8 mouse cellular contexts compared by ENCODE assay signal in genomic region chrX:103981806-103982205, GRCm38 (mm10). TPM values are rescaled to one million over a fixed set of nuclear protein-coding genes. Genes with fewer than 3 reads are reported as not detected.
DNase-seq lines count a peak whose midpoint lies in the region; ATAC-seq and TF ChIP-seq lines count a peak whose summit lies in the region.

No protein-coding gene starts in this region.

- DNase-seq in lung, adult 2 months = no peak
- DNase-seq in lung, postnatal 10 days = no peak
- DNase-seq in embryonic facial prominence, embryonic 14.5 days (ENCODE audit: low spot score) = no peak
- DNase-seq in intestine, embryonic 14.5 days (ENCODE audit: low spot score) = no peak
- DNase-seq in gastrocnemius, postnatal 10 days = no peak
- no peak for DNase-seq in embryo, embryonic 10.5 days (ENCODE audit: low spot score)
- DNase-seq in ovary, postnatal 10 days (ENCODE audit: low spot score) = no peak

- peak overlapping the region; percentile 97 for H3K27ac ChIP-seq in embryonic facial prominence, embryonic 14.5 days (replicated peaks; ENCODE audit: low read depth, low read length)
- H3K27ac ChIP-seq in intestine, embryonic 14.5 days (ENCODE audit: low read depth) = peak overlapping the region; percentile 71

- no peak overlapping the region for H3K9ac ChIP-seq in embryonic facial prominence, embryonic 14.5 days (ENCODE audit: low read depth, low read length)
- no peak overlapping the region for H3K9ac ChIP-seq in intestine, embryonic 14.5 days (ENCODE audit: low read length)

- no peak for ATAC-seq in embryonic facial prominence, embryonic 14.5 days (ENCODE audit: low read depth)
- no peak for ATAC-seq in intestine, embryonic 14.5 days (replicated peaks; ENCODE audit: low FRiP score, low TSS enrichment, low read depth)

- H3K27me3 ChIP-seq in embryonic facial prominence, embryonic 14.5 days (replicated peaks; ENCODE audit: control insufficient read depth, insufficient read depth, low read length) = peaks cover 9% of the 10 kb centered on the region
- no peaks in the 10 kb centered on the region; the same call in none of the 2 replicates for H3K27me3 ChIP-seq in intestine, embryonic 14.5 days (replicated peaks; ENCODE audit: control insufficient read depth, insufficient read depth, low read length)
- no peaks in the 10 kb centered on the region for H3K27me3 ChIP-seq in myocyte (ENCODE audit: control insufficient read depth, insufficient read depth, insufficient read length)

- TF ChIP-seq POLR2A in lung, adult 2 months (IDR thresholded peaks at IDR 0.05; ENCODE audit: borderline replicate concordance, extremely low read depth, low read depth, low read length) = no peak
- TF ChIP-seq POLR2A in myocyte (IDR thresholded peaks at IDR 0.05; ENCODE audit: insufficient read length, low read depth) = no peak

- H3K4me2 ChIP-seq in embryonic facial prominence, embryonic 14.5 days (ENCODE audit: low read depth, low read length) = peak overlapping the region; percentile 47
- peak overlapping the region; percentile 44 for H3K4me2 ChIP-seq in intestine, embryonic 14.5 days (ENCODE audit: low read length)
- peak overlapping the region; percentile 70 for H3K4me2 ChIP-seq in myocyte (ENCODE audit: low read depth)

- H3K4me3 ChIP-seq in lung, adult 2 months (replicated peaks; ENCODE audit: extremely low read depth, low read depth, low read length) = peak overlapping the region; percentile 74
- peak overlapping the region; percentile 67 for H3K4me3 ChIP-seq in embryonic facial prominence, embryonic 14.5 days (ENCODE audit: low read depth, low read length)
- peak overlapping the region; percentile 61; the same call in 1 of the 2 replicates for H3K4me3 ChIP-seq in intestine, embryonic 14.5 days (ENCODE audit: low read depth, low read length)
- H3K4me3 ChIP-seq in myocyte = peak overlapping the region; percentile 79

- no peaks in the 10 kb centered on the region for H3K9me3 ChIP-seq in embryonic facial prominence, embryonic 14.5 days (ENCODE audit: control insufficient read depth, low read length)
- H3K9me3 ChIP-seq in intestine, embryonic 14.5 days (ENCODE audit: control insufficient read depth, low read length) = no peaks in the 10 kb centered on the region

- 68% methylated on average over 10 of the region's 10 CpGs for WGBS in lung, adult 2 months
- 77% methylated on average over 10 of the region's 10 CpGs for WGBS in embryonic facial prominence, embryonic 14.5 days
- WGBS in intestine, embryonic 14.5 days = 78% methylated on average over 10 of the region's 10 CpGs

- H3K4me1 ChIP-seq in lung, adult 2 months (ENCODE audit: control insufficient read depth, insufficient read depth, low read length) = no peaks in the 10 kb centered on the region
- H3K4me1 ChIP-seq in embryonic facial prominence, embryonic 14.5 days (ENCODE audit: control insufficient read depth, insufficient read depth, low read length) = no peaks in the 10 kb centered on the region
- no peaks in the 10 kb centered on the region for H3K4me1 ChIP-seq in intestine, embryonic 14.5 days (replicated peaks; ENCODE audit: control insufficient read depth, insufficient read depth, low read length)

- TF ChIP-seq CTCF in lung, adult 2 months (IDR thresholded peaks at IDR 0.05; ENCODE audit: insufficient read depth, low read length) = no peak

- H3K79me2 ChIP-seq in myocyte (ENCODE audit: control insufficient read depth, insufficient read depth) = peaks cover 39% of the 10 kb centered on the region

- no peak overlapping the region for H3ac ChIP-seq in myocyte (ENCODE audit: control insufficient read depth, insufficient read length)

- 0 out of 2 replicates have a peak, but pooled peaks cover 9% of the 10 kb centered on the region for H3K36me3 ChIP-seq in embryonic facial prominence, embryonic 14.5 days (ENCODE audit: control insufficient read depth, insufficient read depth, low read length)
- H3K36me3 ChIP-seq in intestine, embryonic 14.5 days (ENCODE audit: control insufficient read depth, insufficient read depth, low read length) = peaks cover under 1% of the 10 kb centered on the region; the same call in 1 of the 2 replicates
- peaks cover 12% of the 10 kb centered on the region for H3K36me3 ChIP-seq in myocyte (ENCODE audit: control insufficient read depth, insufficient read depth)

TF ChIP-seq in myocyte, 11 proteins besides CTCF, POLR2A, EP300 and RAD21:
- TF ChIP-seq E2F4 (IDR thresholded peaks at IDR 0.05; ENCODE audit: insufficient read depth) (no peak), MYOG (IDR thresholded peaks at IDR 0.05; ENCODE audit: control insufficient read depth in 1 of 3, insufficient read depth in 1 of 3, insufficient read length in 2 of 3, low read depth in 2 of 3) (no peak), TCF3 (IDR thresholded peaks at IDR 0.05; ENCODE audit: insufficient read length, low read depth) (no peak), REST (IDR thresholded peaks at IDR 0.05; ENCODE audit: insufficient read depth, insufficient read length) (no peak), TCF12 (IDR thresholded peaks at IDR 0.05; ENCODE audit: insufficient read depth, poor library complexity, severe bottlenecking) (no peak), POLR2AphosphoS2 (IDR thresholded peaks at IDR 0.05; ENCODE audit: insufficient read length, low read depth) (no peak), CEBPB (IDR thresholded peaks at IDR 0.05; ENCODE audit: insufficient read depth, poor library complexity, severe bottlenecking) (no peak), SRF (IDR thresholded peaks at IDR 0.05; ENCODE audit: control insufficient read depth, insufficient read length, low read depth) (no peak), USF1 (IDR thresholded peaks at IDR 0.05; ENCODE audit: low read depth) (no peak), MAX (IDR thresholded peaks at IDR 0.05; ENCODE audit: low read depth) (no peak), MYOD1 (IDR thresholded peaks at IDR 0.05; ENCODE audit: control insufficient read depth in 1 of 3, insufficient read length in 2 of 3, low read depth in 2 of 3) (no peak)
TF ChIP-seq in myocyte: peak in this region for 0.

RNA-seq across cellular contexts. Expression of gene Rlim, which starts 0.7 kb away (rescaled TPM):
- 4.1 and 7.3 TPM in 2 replicates for polyA plus RNA-seq in lung, adult 2 months (2012; rRNA removed)
- 30.6 and 34.7 TPM in 2 replicates for polyA plus RNA-seq in embryonic facial prominence, embryonic 14.5 days (2014; fragmentation: Nextera tagmentation; extraction: Ambion mirVana)
- polyA plus RNA-seq in intestine, embryonic 14.5 days (2014; fragmentation: Nextera tagmentation; extraction: Ambion mirVana) = 33.6 and 40.3 TPM in 2 replicates
- 6.0 TPM for polyA plus RNA-seq in myocyte (2012; fragmentation: generic; extraction: Trizol)
- 10 to 100 TPM; 26.6 to 29.0 TPM for total RNA-seq in gastrocnemius, postnatal 10 days (2021)
